Mouse (Mus musculus) B cell, adult (primary cell): ENCODE results near the gene Cyp2u1. TPM values are rescaled to one million over a fixed set of nuclear protein-coding genes. Genes with fewer than 3 reads are reported as not detected.

Source experiments
- total RNA-seq: library from RNA; stranded (reverse); gene quantifications from 4 replicates; pipeline ENCODE4 v1.2.4, GENCODE M21; 2023; ENCODE audit not compliant: inconsistent age

Cyp2u1 gene
- total RNA-seq: 0.54 to 1.9 TPM (median 1.0 TPM) in 4 replicates

GRCm38 (mm10) chr3:131302452-131303319 is at the start of gene Cyp2u1:
Gene Cyp2u1 (minus strand): TSS chr3:131303227.

GRCm38 (mm10) chr3:131271559-131272373 is 31.3 kb downstream of the Cyp2u1 start, which contains the start of gene Hadh:
Gene Hadh (minus strand): TSS chr3:131272101.

Other genes with a start within 250 kb of the Cyp2u1 start
- 6.1 to 11.4 TPM (median 8.1 TPM) in 4 replicates for gene Lef1, start 192.8 kb downstream of the Cyp2u1 start, total RNA-seq
- 18.2 to 22.4 TPM (median 21.6 TPM) in 4 replicates for gene Hadh, start 31.1 kb downstream of the Cyp2u1 start, total RNA-seq
- not detected in 4 replicates for gene Sgms2, start 188.2 kb upstream of the Cyp2u1 start, total RNA-seq